Mouse (Mus musculus): ENCODE measurements around the gene Sh3gl3. TPM values are rescaled to one million over a fixed set of nuclear protein-coding genes. Genes with fewer than 3 reads are reported as not detected.

Gene Sh3gl3
- polyA plus RNA-seq, 1 experiment: not detected

DNA sequence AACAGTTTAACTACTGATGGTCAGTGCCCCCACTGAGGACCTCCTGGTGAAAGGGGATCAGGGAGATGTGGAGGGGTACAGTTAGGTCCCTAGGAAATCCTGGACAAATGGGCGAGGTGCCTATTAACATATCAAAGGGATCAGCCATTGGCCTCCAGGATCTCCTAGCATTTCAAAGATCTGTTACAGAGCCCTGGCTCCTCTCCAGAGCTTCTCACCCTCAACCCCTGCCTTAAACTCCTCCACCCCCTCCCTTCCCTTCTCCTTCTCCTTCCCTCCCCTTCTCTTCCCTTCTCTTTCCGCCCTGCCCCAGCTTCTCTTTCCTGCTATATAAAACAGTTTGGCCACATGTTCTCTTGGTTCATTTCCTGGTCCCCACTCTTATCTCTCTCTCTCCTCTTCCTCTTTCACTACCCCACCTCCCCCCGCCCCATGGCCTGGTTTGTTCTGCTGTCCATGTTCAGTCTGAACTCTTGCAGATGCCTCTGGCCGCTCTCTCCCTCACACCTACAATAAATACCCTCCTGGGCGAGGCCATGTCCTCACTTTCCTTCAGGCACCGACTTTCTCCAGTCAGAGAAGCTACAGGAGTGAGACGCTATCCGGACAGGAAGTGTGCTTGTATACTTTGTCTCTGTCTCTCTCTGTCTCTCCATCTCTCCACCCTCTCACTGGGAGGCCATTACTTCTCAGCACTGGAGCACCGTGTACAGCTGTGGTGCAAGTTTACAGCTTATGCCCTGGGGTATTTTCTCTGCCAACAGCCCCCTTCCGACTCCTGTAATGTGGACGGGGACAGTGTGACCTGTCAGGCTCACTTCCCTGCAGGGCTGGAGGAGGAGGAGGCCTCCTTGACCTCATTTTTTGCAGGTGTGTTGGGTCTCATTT is 60.6 kb downstream of the Sh3gl3 start:
- H3K4me3 ChIP-seq (ENCODE audit: insufficient read depth, low read length): no peak overlapping the region
- no peak overlapping the region for H3K27ac ChIP-seq (ENCODE audit: insufficient read depth, low read depth, low read length)
- TF ChIP-seq CTCF (IDR thresholded peaks at IDR 0.05; ENCODE audit: low read depth, low read length): no peak
- TF ChIP-seq POLR2A (IDR thresholded peaks at IDR 0.05; ENCODE audit: borderline replicate concordance, low read depth, low read length): no peak
- no peaks in the 10 kb centered on the region for H3K4me1 ChIP-seq (ENCODE audit: control insufficient read depth, insufficient read depth, low read length)

DNA sequence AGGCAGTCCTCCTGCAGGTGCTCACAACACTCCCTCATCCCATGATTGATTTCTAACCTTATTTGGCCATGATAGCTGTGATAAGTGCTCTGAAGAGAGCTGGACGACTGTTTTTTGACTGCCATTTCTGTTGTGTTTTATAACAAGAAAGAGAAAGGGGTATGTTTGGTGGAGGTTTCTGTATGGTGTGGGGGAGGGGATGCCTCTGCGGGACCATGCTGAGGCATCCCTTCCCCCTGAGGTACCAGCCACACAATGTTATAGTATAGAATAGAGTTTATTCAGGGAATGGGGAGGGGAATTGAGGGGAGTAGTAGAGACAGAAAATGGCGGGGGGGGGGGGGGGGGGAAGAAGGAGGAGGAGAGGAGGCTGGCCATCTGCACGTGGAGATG is 61.3 kb downstream of the Sh3gl3 start:
- Histone ChIP-seq H3K4me3 (ENCODE audit: insufficient read depth, low read length) (no peak overlapping the region), H3K4me1 (ENCODE audit: control insufficient read depth, insufficient read depth, low read length) (no peaks in the 10 kb centered on the region), H3K27ac (ENCODE audit: insufficient read depth, low read depth, low read length) (no peak overlapping the region)
- TF ChIP-seq CTCF (IDR thresholded peaks at IDR 0.05; ENCODE audit: low read depth, low read length) (no peak), POLR2A (IDR thresholded peaks at IDR 0.05; ENCODE audit: borderline replicate concordance, low read depth, low read length) (no peak)

DNA sequence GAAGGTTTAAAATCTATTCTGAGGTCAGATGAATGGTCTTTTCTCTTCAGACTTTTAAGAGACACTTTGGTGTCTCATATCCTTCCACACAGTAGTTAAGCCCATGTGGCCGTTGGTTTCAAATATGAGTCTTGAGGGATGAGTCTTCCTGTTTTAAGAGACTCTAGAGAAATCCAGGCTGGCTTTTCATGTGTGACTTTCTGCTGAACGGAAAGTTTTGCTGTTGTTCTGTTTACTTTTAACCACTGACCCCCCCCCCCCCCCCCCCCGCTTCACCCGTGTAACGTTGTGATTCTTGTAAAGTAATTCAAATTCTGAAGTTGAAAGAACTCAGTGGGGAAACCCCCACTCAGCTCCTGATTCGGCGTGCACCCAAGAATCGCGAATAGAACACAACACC is 61.8 kb downstream of the Sh3gl3 start:
- no peak overlapping the region for H3K4me3 ChIP-seq (ENCODE audit: insufficient read depth, low read length)
- TF ChIP-seq CTCF (IDR thresholded peaks at IDR 0.05; ENCODE audit: low read depth, low read length) (no peak), POLR2A (IDR thresholded peaks at IDR 0.05; ENCODE audit: borderline replicate concordance, low read depth, low read length) (no peak)
- H3K4me1 ChIP-seq (ENCODE audit: control insufficient read depth, insufficient read depth, low read length): no peaks in the 10 kb centered on the region
- H3K27ac ChIP-seq (ENCODE audit: insufficient read depth, low read depth, low read length): no peak overlapping the region

DNA sequence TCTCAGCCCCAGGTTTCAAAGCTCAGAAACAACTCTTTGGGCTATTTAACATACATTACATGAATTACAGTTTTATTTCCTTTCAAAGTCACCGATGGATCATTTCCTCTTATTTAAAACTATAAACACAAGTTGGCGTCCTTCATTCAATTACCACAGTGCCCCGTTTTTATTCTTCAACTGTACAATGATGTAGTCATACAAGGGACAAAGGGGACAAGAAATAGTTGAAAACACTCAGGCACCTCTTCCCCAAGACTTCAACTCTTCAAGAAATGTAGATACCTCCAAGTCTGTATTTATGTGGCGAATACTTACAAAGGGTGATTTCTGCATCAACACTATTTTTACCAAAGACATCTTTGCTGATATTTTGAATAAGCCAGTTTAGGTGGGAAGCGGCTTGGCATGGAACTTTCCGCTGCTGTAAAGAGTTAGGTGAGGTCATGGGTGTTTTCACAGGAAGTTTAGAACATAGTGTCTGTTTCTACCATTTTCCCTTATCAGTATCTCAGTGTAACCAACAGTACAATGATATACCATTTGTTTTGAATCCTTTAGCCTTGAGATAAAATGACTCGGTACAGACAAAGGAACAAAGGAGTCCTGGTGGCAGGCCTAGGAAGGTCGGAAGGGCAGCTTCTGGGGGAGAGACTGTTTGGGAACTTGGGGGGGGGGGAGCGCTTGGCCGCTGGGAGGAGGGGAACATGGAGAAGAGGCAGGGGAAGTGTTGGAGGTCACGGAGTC is 62.7 kb downstream of the Sh3gl3 start:
- H3K4me3 ChIP-seq (ENCODE audit: insufficient read depth, low read length): no peak overlapping the region
- TF ChIP-seq POLR2A (IDR thresholded peaks at IDR 0.05; ENCODE audit: borderline replicate concordance, low read depth, low read length): no peak
- TF ChIP-seq CTCF (IDR thresholded peaks at IDR 0.05; ENCODE audit: low read depth, low read length): no peak
- no peak overlapping the region for H3K27ac ChIP-seq (ENCODE audit: insufficient read depth, low read depth, low read length)
- H3K4me1 ChIP-seq (ENCODE audit: control insufficient read depth, insufficient read depth, low read length): no peaks in the 10 kb centered on the region

DNA sequence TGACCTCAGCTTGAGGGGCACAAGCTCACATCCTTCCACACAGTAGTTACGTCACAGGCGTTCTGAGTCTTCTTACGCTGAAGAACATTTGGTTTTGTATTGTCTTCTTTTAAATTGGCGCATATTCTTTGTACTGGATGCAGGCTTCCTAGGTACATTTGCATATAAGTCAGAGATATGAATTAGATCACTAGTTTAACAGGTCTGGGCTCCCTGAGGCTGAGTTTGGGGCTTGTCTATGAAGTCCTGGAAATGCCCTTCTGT is 63.2 kb downstream of the Sh3gl3 start:
- TF ChIP-seq POLR2A (IDR thresholded peaks at IDR 0.05; ENCODE audit: borderline replicate concordance, low read depth, low read length): no peak
- TF ChIP-seq CTCF (IDR thresholded peaks at IDR 0.05; ENCODE audit: low read depth, low read length): no peak
- no peak overlapping the region for H3K27ac ChIP-seq (ENCODE audit: insufficient read depth, low read depth, low read length)
- H3K4me3 ChIP-seq (ENCODE audit: insufficient read depth, low read length): no peak overlapping the region
- no peaks in the 10 kb centered on the region for H3K4me1 ChIP-seq (ENCODE audit: control insufficient read depth, insufficient read depth, low read length)

DNA sequence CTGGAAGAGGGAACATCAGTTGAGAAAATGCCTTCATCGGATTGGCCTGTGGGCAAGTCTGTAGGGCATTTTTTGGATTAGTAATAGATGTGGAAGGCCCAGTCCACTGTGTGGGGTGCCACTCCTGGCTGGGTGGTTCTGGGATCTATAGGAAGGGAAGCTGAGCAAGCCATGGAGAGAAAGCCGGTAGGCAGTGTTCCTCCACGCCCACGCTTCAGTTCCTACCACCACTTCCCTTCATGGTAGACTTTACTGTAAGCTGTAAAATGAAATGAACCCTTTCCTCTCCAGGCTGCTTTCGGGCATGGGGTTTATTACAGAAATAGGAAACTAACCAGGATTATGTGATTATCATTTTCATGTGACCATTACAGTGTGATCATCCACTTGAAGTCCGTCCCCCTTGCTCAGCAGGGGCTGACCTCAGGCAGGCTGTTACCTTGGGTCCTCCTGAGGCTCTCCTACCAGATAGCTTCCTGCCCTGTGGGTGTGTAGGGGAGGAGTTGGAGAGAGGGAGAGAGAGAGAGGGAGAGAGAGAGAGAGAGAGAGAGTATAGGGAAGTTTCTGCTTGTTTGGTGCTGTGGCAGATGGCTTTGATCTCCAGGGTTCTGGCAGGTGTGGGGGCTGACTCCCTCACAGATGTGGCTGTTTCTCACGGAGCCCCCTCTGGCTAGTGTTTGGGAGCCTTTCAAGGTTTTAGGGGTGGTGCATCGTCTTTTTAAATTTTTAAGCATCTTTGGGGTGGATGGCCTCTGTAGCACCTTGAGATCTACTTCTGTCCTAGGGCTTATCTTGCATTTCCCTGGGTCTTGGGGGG is 67.0 kb downstream of the Sh3gl3 start:
- TF ChIP-seq CTCF (IDR thresholded peaks at IDR 0.05; ENCODE audit: low read depth, low read length): no peak
- no peak for TF ChIP-seq POLR2A (IDR thresholded peaks at IDR 0.05; ENCODE audit: borderline replicate concordance, low read depth, low read length)
- H3K4me1 ChIP-seq (ENCODE audit: control insufficient read depth, insufficient read depth, low read length): no peaks in the 10 kb centered on the region
- H3K4me3 ChIP-seq (ENCODE audit: insufficient read depth, low read length): no peak overlapping the region
- no peak overlapping the region for H3K27ac ChIP-seq (ENCODE audit: insufficient read depth, low read depth, low read length)

DNA sequence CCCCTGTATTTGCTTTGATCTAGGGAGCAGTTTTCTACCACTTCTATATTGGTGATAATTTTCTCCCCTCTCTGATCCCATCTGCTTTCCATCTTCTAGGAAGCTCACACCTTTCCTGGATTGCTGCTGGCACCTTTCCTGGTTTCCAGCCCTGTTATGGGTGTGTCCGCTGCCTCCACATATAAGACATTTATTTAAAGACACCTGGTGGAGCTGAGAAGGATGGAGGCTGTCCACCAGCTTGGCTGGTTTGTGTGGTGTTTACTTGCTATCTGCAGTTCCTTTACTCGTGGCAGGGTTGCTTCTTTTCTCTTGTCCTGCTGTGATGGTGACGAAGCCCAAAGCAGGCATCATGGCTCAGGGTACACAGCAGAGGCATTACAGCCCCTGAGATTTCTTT is 71.1 kb downstream of the Sh3gl3 start:
- Histone ChIP-seq H3K27ac (ENCODE audit: insufficient read depth, low read depth, low read length) (no peak overlapping the region), H3K4me1 (ENCODE audit: control insufficient read depth, insufficient read depth, low read length) (no peaks in the 10 kb centered on the region), H3K4me3 (ENCODE audit: insufficient read depth, low read length) (no peak overlapping the region)
- TF ChIP-seq CTCF (IDR thresholded peaks at IDR 0.05; ENCODE audit: low read depth, low read length): no peak
- no peak for TF ChIP-seq POLR2A (IDR thresholded peaks at IDR 0.05; ENCODE audit: borderline replicate concordance, low read depth, low read length)

DNA sequence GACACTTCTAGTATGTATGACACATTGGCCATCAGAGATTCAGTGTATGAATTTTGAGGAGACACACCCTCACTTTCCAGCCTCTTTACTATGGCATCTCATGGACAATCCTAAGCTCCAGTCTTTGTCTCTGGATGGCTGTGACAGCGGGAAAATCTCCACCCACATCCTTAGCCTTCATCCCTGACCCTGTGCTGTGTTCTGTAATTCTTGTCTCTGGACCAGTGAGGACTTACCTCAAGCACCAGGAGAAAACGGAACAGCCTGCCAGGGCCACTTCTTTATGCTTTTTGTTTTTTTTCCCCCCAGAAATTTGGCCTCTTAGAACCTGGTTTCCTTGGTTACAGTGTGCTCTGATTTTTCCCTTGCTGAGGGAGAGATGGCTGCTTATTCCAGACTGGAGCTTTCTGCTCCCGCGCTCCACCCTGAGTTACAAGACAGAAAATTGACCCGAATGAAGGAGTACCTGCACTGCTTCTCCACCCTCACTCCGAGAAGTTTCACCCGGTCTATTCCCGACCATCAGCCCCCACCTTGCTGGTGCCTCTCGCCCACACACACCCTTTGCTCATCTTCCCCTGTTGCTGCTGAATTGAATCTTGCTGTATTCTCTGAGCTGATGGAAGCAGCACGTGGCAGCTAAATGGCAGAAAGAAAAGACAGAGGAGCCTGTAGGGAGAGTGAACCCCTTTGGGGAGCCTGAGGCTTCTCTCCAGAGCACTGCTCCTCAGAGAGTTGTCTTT is 75.5 kb downstream of the Sh3gl3 start:
- Histone ChIP-seq H3K4me3 (ENCODE audit: insufficient read depth, low read length) (no peak overlapping the region), H3K4me1 (ENCODE audit: control insufficient read depth, insufficient read depth, low read length) (no peaks in the 10 kb centered on the region), H3K27ac (ENCODE audit: insufficient read depth, low read depth, low read length) (no peak overlapping the region)
- TF ChIP-seq CTCF (IDR thresholded peaks at IDR 0.05; ENCODE audit: low read depth, low read length) (no peak), POLR2A (IDR thresholded peaks at IDR 0.05; ENCODE audit: borderline replicate concordance, low read depth, low read length) (no peak)

DNA sequence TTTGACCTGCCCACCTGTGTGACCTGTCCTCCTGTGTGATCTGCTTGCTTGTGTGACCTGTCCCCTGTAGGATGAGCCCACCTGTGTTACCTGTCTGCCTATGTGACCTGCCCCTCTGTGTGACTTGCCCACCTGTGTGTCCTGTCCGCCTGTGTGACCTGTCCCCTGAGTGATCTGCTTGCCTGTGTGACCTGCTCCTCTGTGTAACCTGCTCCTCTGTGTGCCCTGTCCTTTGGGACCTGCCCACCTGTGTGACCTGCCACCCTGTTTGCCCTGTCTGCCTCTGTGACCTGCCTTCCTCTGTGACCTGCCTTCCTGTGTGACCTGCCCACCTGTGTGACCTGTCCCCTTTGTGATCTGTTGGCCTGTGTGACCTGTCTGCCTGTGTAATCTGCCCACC is 79.7 kb downstream of the Sh3gl3 start:
- H3K27ac ChIP-seq (ENCODE audit: insufficient read depth, low read depth, low read length): no peak overlapping the region
- no peak for TF ChIP-seq CTCF (IDR thresholded peaks at IDR 0.05; ENCODE audit: low read depth, low read length)
- no peak for TF ChIP-seq POLR2A (IDR thresholded peaks at IDR 0.05; ENCODE audit: borderline replicate concordance, low read depth, low read length)
- no peaks in the 10 kb centered on the region for H3K4me1 ChIP-seq (ENCODE audit: control insufficient read depth, insufficient read depth, low read length)
- no peak overlapping the region for H3K4me3 ChIP-seq (ENCODE audit: insufficient read depth, low read length)
